Mouse (Mus musculus): ENCODE measurements around the gene Gm11541.

DNA sequence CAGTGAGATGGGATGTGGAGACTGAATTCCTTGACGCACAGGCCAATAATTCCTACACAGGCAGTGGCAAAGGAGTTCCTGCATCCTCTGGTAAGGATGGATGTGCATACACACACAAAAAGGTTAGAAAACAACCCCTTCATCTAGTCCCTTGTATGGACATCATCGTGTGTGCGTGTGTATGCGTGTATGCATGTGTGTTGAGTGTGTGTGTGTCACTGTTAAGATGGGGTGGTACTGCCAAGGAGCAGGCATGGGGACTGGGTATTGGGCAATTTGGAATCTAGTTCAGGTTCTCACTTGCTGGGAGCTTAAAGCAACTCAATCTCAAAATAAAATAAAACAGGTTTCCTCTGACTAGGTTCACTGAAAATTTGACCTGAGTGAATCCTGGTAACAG lies 57.8 kb downstream of the Gm11541 start:
- TF ChIP-seq POLR2A (IDR thresholded peaks at IDR 0.05; ENCODE audit: insufficient read depth, low read depth, low read length), result no peak
- no peak for TF ChIP-seq CTCF (IDR thresholded peaks at IDR 0.05; ENCODE audit: insufficient read depth, low read depth, low read length)
